Mouse (Mus musculus) kidney, postnatal 25 days (tissue): Measurements from ENCODE around the gene Mafk.

Experiments used
- DNase-seq, 2 experiments: peaks; one replicate each; pipeline ENCODE4 v3.0.0; 2021; ENCODE audit warnings: mixed read lengths in 2 of 2

Gene Mafk

GRCm38 (mm10) chr5:139796900-139797299, 5.6 kb downstream of the Mafk start:
- DNase-seq: peak; percentile 92 to 95

- peak; percentile 88 for DNase-seq
These were observed 6.3 kb downstream of the Mafk start for GRCm38 (mm10) chr5:139797473-139798167.

GRCm38 (mm10) chr5:139798168-139798900, 7.0 kb downstream of the Mafk start:
- DNase-seq: no peak

- DNase-seq: no peak
These were observed 7.7 kb downstream of the Mafk start for GRCm38 (mm10) chr5:139799041-139799440.

- DNase-seq: no peak
These were observed 8.7 kb downstream of the Mafk start for GRCm38 (mm10) chr5:139799801-139800590.

GRCm38 (mm10) chr5:139801231-139801630, 9.9 kb downstream of the Mafk start:
- DNase-seq: no peak

- DNase-seq: peak in 1 of 2 experiments; percentile 38
These were observed 10.6 kb downstream of the Mafk start for GRCm38 (mm10) chr5:139801880-139802279.

GRCm38 (mm10) chr5:139803165-139803564, 11.9 kb downstream of the Mafk start:
- DNase-seq: no peak

GRCm38 (mm10) chr5:139803601-139804102, 12.3 kb downstream of the Mafk start:
- DNase-seq: peak; percentile 94 to 95

GRCm38 (mm10) chr5:139804107-139804551, 12.8 kb downstream of the Mafk start:
- no peak for DNase-seq

- no peak for DNase-seq
These were observed 13.3 kb downstream of the Mafk start for GRCm38 (mm10) chr5:139804573-139805111.

GRCm38 (mm10) chr5:139805924-139806323, 14.6 kb downstream of the Mafk start:
- peak in 1 of 2 experiments; percentile 41 for DNase-seq

- DNase-seq: no peak
These were observed 18.1 kb downstream of the Mafk start for GRCm38 (mm10) chr5:139809397-139809796.

- peak; percentile 42 to 80 for DNase-seq
These were observed 20.5 kb downstream of the Mafk start for GRCm38 (mm10) chr5:139811677-139812397.

GRCm38 (mm10) chr5:139812398-139813125, 21.2 kb downstream of the Mafk start:
- DNase-seq: peak in 1 of 2 experiments; percentile 42

GRCm38 (mm10) chr5:139813126-139813490, 21.8 kb downstream of the Mafk start:
- peak in 1 of 2 experiments; percentile 72 for DNase-seq

GRCm38 (mm10) chr5:139813963-139814381, 22.7 kb downstream of the Mafk start:
- DNase-seq: peak; percentile 87 to 96

- DNase-seq: no peak
These were observed 24.7 kb downstream of the Mafk start for GRCm38 (mm10) chr5:139815964-139816363.

GRCm38 (mm10) chr5:139816445-139816844, 25.1 kb downstream of the Mafk start:
- DNase-seq: no peak

GRCm38 (mm10) chr5:139817292-139817691, 26.0 kb downstream of the Mafk start:
- DNase-seq: no peak

GRCm38 (mm10) chr5:139818056-139818455, 26.7 kb downstream of the Mafk start:
- DNase-seq: no peak
